Mouse (Mus musculus) monocyte, adult 2 months (primary cell): ENCODE data around the gene Ift88.

Source experiments
- DNase-seq, 2 experiments: peaks; one replicate each; pipeline ENCODE4 v3.0.0; 2022; ENCODE audit warnings: low spot score in 2 of 2, low read depth in 1 of 2

Gene Ift88

GRCm38 (mm10) chr14:57423432-57424211 lies at the start of gene Ift88:
Gene Ift88 (plus strand): TSS chr14:57424062.
- peak; percentile 65 to 75 for DNase-seq

- DNase-seq, result no peak
Measured at GRCm38 (mm10) chr14:57375205-57375604, 48.7 kb upstream of the Ift88 start.

GRCm38 (mm10) chr14:57376016-57376415 lies 47.8 kb upstream of the Ift88 start:
- no peak for DNase-seq

- no peak for DNase-seq
Measured at GRCm38 (mm10) chr14:57376956-57377355, 46.9 kb upstream of the Ift88 start.

- DNase-seq, result no peak
Measured at GRCm38 (mm10) chr14:57377531-57377930, 46.3 kb upstream of the Ift88 start.

- DNase-seq, result no peak
Measured at GRCm38 (mm10) chr14:57385667-57386066, 38.2 kb upstream of the Ift88 start.

- no peak for DNase-seq
Measured at GRCm38 (mm10) chr14:57386758-57387561, 36.9 kb upstream of the Ift88 start.

GRCm38 (mm10) chr14:57391621-57392020 lies 32.2 kb upstream of the Ift88 start:
- no peak for DNase-seq

GRCm38 (mm10) chr14:57392278-57392677 lies 31.6 kb upstream of the Ift88 start:
- DNase-seq, result no peak

- DNase-seq, result no peak
Measured at GRCm38 (mm10) chr14:57395470-57395869, 28.4 kb upstream of the Ift88 start.

GRCm38 (mm10) chr14:57397221-57397620 lies 26.6 kb upstream of the Ift88 start:
- DNase-seq, result no peak

- DNase-seq, result peak; percentile 88 to 90
Measured at GRCm38 (mm10) chr14:57398065-57398757, 25.7 kb upstream of the Ift88 start, which contains the start of gene Cryl1. Gene Cryl1 (minus strand): TSS chr14:57398529.

GRCm38 (mm10) chr14:57398813-57399427 lies 24.9 kb upstream of the Ift88 start:
- no peak for DNase-seq

- DNase-seq, result no peak
Measured at GRCm38 (mm10) chr14:57402815-57403214, 21.0 kb upstream of the Ift88 start.

- no peak for DNase-seq
Measured at GRCm38 (mm10) chr14:57407039-57407987, 16.5 kb upstream of the Ift88 start.

GRCm38 (mm10) chr14:57408100-57408499 lies 15.8 kb upstream of the Ift88 start:
- DNase-seq, result no peak

- DNase-seq, result no peak
Measured at GRCm38 (mm10) chr14:57409106-57409505, 14.8 kb upstream of the Ift88 start.

- no peak for DNase-seq
Measured at GRCm38 (mm10) chr14:57412166-57412565, 11.7 kb upstream of the Ift88 start.

GRCm38 (mm10) chr14:57417187-57417586 lies 6.7 kb upstream of the Ift88 start:
- DNase-seq, result no peak

GRCm38 (mm10) chr14:57424212-57424561 lies 325 bp downstream of the Ift88 start:
- no peak for DNase-seq
